Mouse (Mus musculus) CH12.LX (cell line): ENCODE measurements around the gene Fam219a. TPM values are rescaled to one million over a fixed set of nuclear protein-coding genes. Genes with fewer than 3 reads are reported as not detected.

Experiments
- DNase-seq: peaks from one replicate; pipeline ENCODE4 v3.0.0-alpha.2; 2013; ENCODE audit errors: extremely low read depth
- H3K27ac ChIP-seq: 2 replicates; pipeline ENCODE4 v1.5.1; 2012; ENCODE audit warnings: low read depth, mild to moderate bottlenecking, control low read depth, moderate library complexity; ENCODE audit not compliant: insufficient read depth
- H3K27me3 ChIP-seq: replicated peaks from 2 replicates; pipeline ENCODE3; 2012; ENCODE audit warnings: inconsistent platforms
- H3K36me3 ChIP-seq, 2 experiments: replicated peaks in 1 of 2; 2 replicates each; pipeline versions ENCODE3 to v1.6.1; 2012; ENCODE audit warnings: inconsistent platforms in 1 of 2, low read length in 1 of 2, mild to moderate bottlenecking in 1 of 2, mixed read lengths in 1 of 2, moderate library complexity in 1 of 2; ENCODE audit not compliant: control insufficient read depth in 1 of 2, insufficient read depth in 1 of 2
- H3K4me1 ChIP-seq, 2 experiments: 2 replicates each; pipeline ENCODE4 v1.6.1; 2012; ENCODE audit warnings: inconsistent platforms in 1 of 2, moderate library complexity in 1 of 2; ENCODE audit not compliant: insufficient read depth in 2 of 2, control insufficient read depth in 1 of 2
- H3K4me2 ChIP-seq: 2 replicates; pipeline ENCODE4 v1.6.1; 2012; ENCODE audit warnings: low read depth, mild to moderate bottlenecking, control low read depth; ENCODE audit not compliant: poor library complexity, insufficient read depth, severe bottlenecking
- H3K4me3 ChIP-seq, 3 experiments: fragments of 150-350 bp in 1 of 3; sonication (generic) in 1 of 3; replicated peaks in 1 of 3; 2 replicates each; pipeline versions ENCODE3 to v1.5.1; 2011 to 2012; ENCODE audit warnings: low read depth in 2 of 3, low read length in 2 of 3, mild to moderate bottlenecking in 2 of 3, moderate library complexity in 2 of 3, control low read depth in 1 of 3, improper control_type of control experiment in 1 of 3, inconsistent platforms in 1 of 3, mixed read lengths in 1 of 3; ENCODE audit not compliant: poor library complexity in 1 of 3
- H3K79me2 ChIP-seq: replicated peaks from 2 replicates; pipeline ENCODE4 v1.6.1; 2012; ENCODE audit warnings: mild to moderate bottlenecking, moderate library complexity; ENCODE audit not compliant: control insufficient read depth, poor library complexity, insufficient read depth, severe bottlenecking; ENCODE audit errors: extremely low read depth
- H3K9ac ChIP-seq: 2 replicates; pipeline ENCODE4 v1.6.1; 2012; ENCODE audit warnings: low read depth, mild to moderate bottlenecking, control low read depth, moderate library complexity; ENCODE audit not compliant: insufficient read depth
- H3K9me3 ChIP-seq: replicated peaks from 2 replicates; pipeline ENCODE3; 2012; ENCODE audit warnings: low read length, inconsistent platforms, mixed read lengths
- CHD1 ChIP-seq: IDR thresholded peaks from 2 replicates; pipeline ENCODE4 v1.6.1; 2012; ENCODE audit warnings: low read depth, low read length, improper control_type of control experiment, inconsistent platforms
- CHD2 ChIP-seq: IDR thresholded peaks from 2 replicates; pipeline ENCODE4 v1.6.1; 2011; ENCODE audit warnings: low read length, improper control_type of control experiment
- CTCF ChIP-seq, 2 experiments: IDR thresholded peaks in 1 of 2; conservative IDR thresholded peaks in 1 of 2; 2 replicates each; pipeline ENCODE4 v1.5.1; 2011 to 2012; ENCODE audit warnings: low read depth in 2 of 2, low read length in 2 of 2, improper control_type of control experiment in 1 of 2, inconsistent platforms in 1 of 2, mild to moderate bottlenecking in 1 of 2, moderate library complexity in 1 of 2
- E2F4 ChIP-seq: IDR thresholded peaks from 2 replicates; pipeline ENCODE4 v1.6.1; 2011; ENCODE audit warnings: low read depth, low read length, improper control_type of control experiment; ENCODE audit not compliant: insufficient replicate concordance
- ELF1 ChIP-seq: IDR thresholded peaks from 2 replicates; pipeline ENCODE4 v1.6.1; 2014; ENCODE audit warnings: low read depth, mild to moderate bottlenecking, inconsistent platforms, low read length, improper control_type of control experiment
- EP300 ChIP-seq: IDR thresholded peaks from 2 replicates; pipeline ENCODE4 v1.6.1; 2011; ENCODE audit warnings: low read length, improper control_type of control experiment
- ETS1 ChIP-seq: conservative IDR thresholded peaks from 2 replicates; pipeline ENCODE4 v1.6.1; 2012; ENCODE audit warnings: low read depth, mild to moderate bottlenecking, inconsistent platforms, low read length, improper control_type of control experiment, moderate library complexity
- HCFC1 ChIP-seq: IDR thresholded peaks from 2 replicates; pipeline ENCODE4 v1.6.1; 2012; ENCODE audit warnings: low read depth, mild to moderate bottlenecking, inconsistent platforms, low read length, improper control_type of control experiment
- JUN ChIP-seq: IDR thresholded peaks from 2 replicates; pipeline ENCODE4 v1.6.1; 2011; ENCODE audit warnings: low read depth, mild to moderate bottlenecking, low read length, improper control_type of control experiment, moderate library complexity; ENCODE audit not compliant: insufficient read depth
- KAT2A ChIP-seq: IDR thresholded peaks from 2 replicates; pipeline ENCODE4 v1.6.1; 2012; ENCODE audit warnings: low read length, improper control_type of control experiment, inconsistent platforms; ENCODE audit not compliant: insufficient replicate concordance
- MAZ ChIP-seq: IDR thresholded peaks from 2 replicates; pipeline ENCODE4 v1.6.1; 2012; ENCODE audit warnings: low read depth, mild to moderate bottlenecking, inconsistent platforms, low read length, improper control_type of control experiment, moderate library complexity
- MXI1 ChIP-seq: IDR thresholded peaks from 2 replicates; pipeline ENCODE4 v1.6.1; 2011; ENCODE audit warnings: mild to moderate bottlenecking, low read depth, low read length, improper control_type of control experiment
- MYC ChIP-seq: IDR thresholded peaks from 2 replicates; pipeline ENCODE4 v1.6.1; 2011; ENCODE audit warnings: low read depth, mild to moderate bottlenecking, improper control_type of control experiment, low read length
- NELFE ChIP-seq: IDR thresholded peaks from 2 replicates; pipeline ENCODE4 v1.6.1; 2011; ENCODE audit warnings: low read depth, low read length, improper control_type of control experiment
- NRF1 ChIP-seq: IDR thresholded peaks from 2 replicates; pipeline ENCODE4 v1.6.1; 2014; ENCODE audit warnings: low read depth, mild to moderate bottlenecking, inconsistent platforms, low read length, improper control_type of control experiment, moderate library complexity
- PAX5 ChIP-seq: IDR thresholded peaks from 2 replicates; pipeline ENCODE4 v1.6.1; 2012; ENCODE audit warnings: low read length, inconsistent platforms, mixed read lengths
- POLR2A ChIP-seq: IDR thresholded peaks from 2 replicates; pipeline ENCODE4 v1.6.1; 2011; ENCODE audit warnings: low read depth, mild to moderate bottlenecking, improper control_type of control experiment, low read length
- POLR2AphosphoS2 ChIP-seq: IDR thresholded peaks from 2 replicates; pipeline ENCODE4 v1.6.1; 2011; ENCODE audit warnings: low read depth, low read length, improper control_type of control experiment
- RCOR1 ChIP-seq: conservative IDR thresholded peaks from 2 replicates; pipeline ENCODE4 v1.6.1; 2012; ENCODE audit warnings: low read depth, mild to moderate bottlenecking, inconsistent platforms, low read length, improper control_type of control experiment
- TBP ChIP-seq: conservative IDR thresholded peaks from 2 replicates; pipeline ENCODE4 v1.6.1; 2011; ENCODE audit warnings: low read depth, low read length, improper control_type of control experiment
- TCF12 ChIP-seq: IDR thresholded peaks from 2 replicates; pipeline ENCODE4 v1.6.1; 2014; ENCODE audit warnings: low read depth, mild to moderate bottlenecking, inconsistent platforms, low read length, improper control_type of control experiment
- UBTF ChIP-seq: IDR thresholded peaks from 2 replicates; pipeline ENCODE4 v1.6.1; 2012; ENCODE audit warnings: low read depth, mild to moderate bottlenecking, inconsistent platforms, low read length, improper control_type of control experiment, moderate library complexity
- USF1 ChIP-seq: IDR thresholded peaks from 2 replicates; pipeline ENCODE4 v1.6.1; 2014; ENCODE audit warnings: low read depth, mild to moderate bottlenecking, inconsistent platforms, low read length, improper control_type of control experiment
- USF2 ChIP-seq: conservative IDR thresholded peaks from 2 replicates; pipeline ENCODE4 v1.6.1; 2011; ENCODE audit warnings: low read depth, low read length, improper control_type of control experiment
- ZC3H11A ChIP-seq: IDR thresholded peaks from 2 replicates; pipeline ENCODE4 v1.6.1; 2012; ENCODE audit warnings: low read depth, mild to moderate bottlenecking, inconsistent platforms, low read length, improper control_type of control experiment
- ZKSCAN1 ChIP-seq: IDR thresholded peaks from 2 replicates; pipeline ENCODE4 v1.6.1; 2012; ENCODE audit warnings: low read depth, inconsistent platforms, low read length, improper control_type of control experiment, borderline replicate concordance
- ZNF384 ChIP-seq: IDR thresholded peaks from 2 replicates; pipeline ENCODE4 v1.6.1; 2012; ENCODE audit warnings: low read depth, low read length, improper control_type of control experiment, inconsistent platforms
- dilution Hi-C: fragments of 300-500 bp; cut with MboI; formaldehyde crosslinking; loops from 2 replicates; pipeline ENCODE4 v1.14.3; 2020; ENCODE audit warnings: low sequenced_read_pairs; ENCODE audit not compliant: extremely low pct_unique_long_range_greater_than_20kb, extremely low pct_ligation_motif_present
- in situ Hi-C: fragments of 300-500 bp; cut with MboI; formaldehyde crosslinking; loops from 3 replicates; pipeline ENCODE4 v1.14.3; 2019; ENCODE audit warnings: low sequenced_read_pairs, low pct_ligation_motif_present, low pct_unique_long_range_greater_than_20kb, mixed read lengths
- polyA plus RNA-seq: library from polyadenylated mRNA; unstranded; fragments of >175 nt; gene quantifications from 2 replicates; pipeline ENCODE4 v1.2.1, GENCODE M21; 2012; ENCODE audit warnings: low read depth; ENCODE audit not compliant: insufficient read length
- total RNA-seq, 2 experiments: library from RNA; depleted of rRNA; stranded (reverse); fragments of 300-350 nt in 1 of 2; fragments of >200 nt in 1 of 2; gene quantifications; 2 replicates each; pipeline ENCODE4 v1.2.3; 2012 to 2014

Gene Fam219a
- total and polyA plus RNA-seq, 3 experiments = 0.20 to 1.5 (median 1.2) TPM

DNA sequence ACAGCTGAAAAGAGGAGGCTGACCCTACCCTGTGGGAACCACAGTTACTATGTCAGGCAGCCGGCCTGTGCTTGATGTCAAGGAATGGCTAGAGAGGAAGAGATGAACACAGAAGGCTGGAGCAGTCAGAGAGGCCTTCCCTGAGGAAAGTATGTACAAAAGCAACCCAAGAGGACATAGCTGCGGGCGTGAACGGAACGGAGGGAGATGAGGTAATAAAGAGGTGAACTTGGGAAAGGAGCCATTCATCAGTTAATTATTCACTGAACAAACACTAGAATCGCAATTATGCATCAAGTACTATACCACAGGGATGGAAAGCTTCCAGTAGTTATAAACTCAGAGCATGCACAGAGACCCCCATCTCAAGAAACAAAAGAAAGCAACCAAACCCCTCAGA lies 47.2 kb downstream of the Fam219a start:
- no peaks in the 10 kb centered on the region for H3K79me2 ChIP-seq
- TF ChIP-seq ETS1 (no peak), JUN (no peak), CHD1 (no peak), EP300 (no peak), UBTF (no peak), ELF1 (no peak), POLR2A (no peak), E2F4 (no peak), MAZ (no peak), ZNF384 (no peak), NELFE (no peak), ZC3H11A (no peak), PAX5 (no peak), USF1 (no peak), POLR2AphosphoS2 (no peak), CTCF (conservative IDR thresholded peaks at IDR 0.05 in 1 of 2, IDR thresholded peaks at IDR 0.05 in 1 of 2; ENCODE audit: low read depth in 2 of 2, low read length in 2 of 2) (no peak)
- TF ChIP-seq, all 38 proteins: peak for 0
- no peaks in the 10 kb centered on the region for H3K36me3 ChIP-seq
- no peak overlapping the region for H3K27ac ChIP-seq
- in situ Hi-C loops = no loop called here
- H3K9me3 ChIP-seq = no peaks in the 10 kb centered on the region
- H3K9ac ChIP-seq = no peak overlapping the region
- dilution Hi-C loops = no loop called here
- H3K4me2 ChIP-seq = no peak overlapping the region
- no peak for DNase-seq
- H3K27me3 ChIP-seq = peaks cover 41% of the 10 kb centered on the region
- no peaks in the 10 kb centered on the region for H3K4me1 ChIP-seq
- H3K4me3 ChIP-seq = no peak overlapping the region

DNA sequence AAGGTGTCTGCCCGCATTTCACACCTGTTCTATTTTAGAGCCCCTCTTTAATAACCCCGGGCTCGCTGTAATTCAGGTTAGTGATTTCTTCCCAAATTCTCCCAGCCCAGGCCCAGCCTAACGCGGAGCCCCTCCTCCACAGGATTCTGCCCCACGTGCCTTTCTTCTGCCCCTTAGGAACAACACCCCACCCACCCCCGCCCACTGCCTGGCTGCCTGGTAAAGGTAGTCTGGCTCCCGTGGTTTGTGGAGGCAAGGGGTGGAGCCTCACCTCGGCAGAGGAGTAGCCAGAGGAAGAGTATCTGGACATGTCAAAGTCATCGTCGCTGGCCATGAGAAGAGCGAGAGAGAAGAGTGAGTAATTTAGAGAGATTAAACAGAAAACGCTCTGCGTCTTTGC lies 48.7 kb downstream of the Fam219a start:
- Histone ChIP-seq H3K27ac (no peak overlapping the region), H3K4me1 (no peaks in the 10 kb centered on the region), H3K9me3 (no peaks in the 10 kb centered on the region), H3K4me3 (no peak overlapping the region), H3K9ac (no peak overlapping the region), H3K4me2 (no peak overlapping the region), H3K79me2 (no peaks in the 10 kb centered on the region), H3K36me3 (no peaks in the 10 kb centered on the region), H3K27me3 (peaks cover 35% of the 10 kb centered on the region)
- in situ Hi-C loops (no loop called here), dilution Hi-C loops (no loop called here)
- TF ChIP-seq CTCF (conservative IDR thresholded peaks at IDR 0.05 in 1 of 2, IDR thresholded peaks at IDR 0.05 in 1 of 2; ENCODE audit: low read depth in 2 of 2, low read length in 2 of 2) (no peak), KAT2A (no peak), MAZ (no peak), NRF1 (no peak), POLR2A (no peak), MYC (no peak), NELFE (no peak), EP300 (no peak), CHD1 (no peak), TBP (no peak), HCFC1 (no peak), UBTF (no peak), ZKSCAN1 (no peak), USF2 (no peak), MXI1 (no peak), E2F4 (no peak), TCF12 (no peak), RCOR1 (no peak), CHD2 (no peak), ZC3H11A (no peak)
- no peak for DNase-seq
